Comparison of ENCODE assay signal across 12 mouse cellular contexts in genomic region chr11:107024406-107024805, GRCm38 (mm10). TPM values are rescaled to one million over a fixed set of nuclear protein-coding genes. Genes with fewer than 3 reads are reported as not detected.
DNase-seq lines count a peak whose midpoint lies in the region; ATAC-seq and TF ChIP-seq lines count a peak whose summit lies in the region.
"Had no signal": no experiment of that assay in that cellular context is flagged by ENCODE, and none has a peak within 500 bp of the region (broad histone marks: within the 10 kb centered on the region; RNA-seq: fewer than 3 reads in every experiment).

No protein-coding gene starts in this region.

- 0 out of 2 replicates have a peak overlapping the region, but pooled peaks have one; percentile 15 for H3K4me2 ChIP-seq in hindbrain, embryonic 11.5 days (replicated peaks; ENCODE audit: low read depth, low read length)
- H3K4me2 ChIP-seq in midbrain, embryonic 12.5 days (replicated peaks), result peak overlapping the region; percentile 91

- peaks cover 34% of the 10 kb centered on the region for H3K27me3 ChIP-seq in E14TG2a.4 (ENCODE audit: insufficient read depth, low read length)
- no peaks in the 10 kb centered on the region for H3K27me3 ChIP-seq in hindbrain, embryonic 11.5 days (ENCODE audit: control insufficient read depth, insufficient read depth, low read length)
- H3K27me3 ChIP-seq in midbrain, embryonic 12.5 days, result peaks cover 23% of the 10 kb centered on the region; the same call in 1 of the 2 replicates

- peak; percentile 83 for DNase-seq in heart, adult 11 months
- no peak for DNase-seq in heart, adult 18-20 months
- no peak for DNase-seq in hindbrain, embryonic 11.5 days (ENCODE audit: low spot score)
- no peak for DNase-seq in urinary bladder, adult 2 months (ENCODE audit: low spot score)
- no peak for DNase-seq in testis, postnatal 14 days (ENCODE audit: low spot score)
- no peak for DNase-seq in frontal cortex, postnatal 25 days (ENCODE audit: low spot score in 2 of 2)
- DNase-seq: cerebellum, adult 9-10 months; heart, postnatal 14 days; layer of hippocampus, postnatal 36 days had no signal

- H3K9ac ChIP-seq in hindbrain, embryonic 11.5 days (ENCODE audit: low read depth, low read length), result no peak overlapping the region
- no peak overlapping the region for H3K9ac ChIP-seq in midbrain, embryonic 12.5 days (replicated peaks)
- H3K9ac ChIP-seq: liver, embryonic 15.5 days had no signal

- peak overlapping the region; percentile 73; the same call in 1 of the 2 replicates for H3K4me3 ChIP-seq in E14TG2a.4 (replicated peaks; ENCODE audit: low read length)
- no peak overlapping the region for H3K4me3 ChIP-seq in hindbrain, embryonic 11.5 days (ENCODE audit: low read depth, low read length)
- H3K4me3 ChIP-seq in midbrain, embryonic 12.5 days, result peak overlapping the region; percentile 50; the same call in 1 of the 2 replicates
- H3K4me3 ChIP-seq: liver, embryonic 15.5 days had no signal

- H3K9me3 ChIP-seq in E14TG2a.4 (ENCODE audit: low read length), result no peaks in the 10 kb centered on the region
- no peaks in the 10 kb centered on the region for H3K9me3 ChIP-seq in hindbrain, embryonic 11.5 days (ENCODE audit: control insufficient read depth, low read length)
- no peaks in the 10 kb centered on the region for H3K9me3 ChIP-seq in midbrain, embryonic 12.5 days
- H3K9me3 ChIP-seq: liver, embryonic 15.5 days had no signal

- no peak overlapping the region for H3K27ac ChIP-seq in hindbrain, embryonic 11.5 days (ENCODE audit: low read depth, low read length)
- no peak overlapping the region for H3K27ac ChIP-seq in midbrain, embryonic 12.5 days (replicated peaks)
- H3K27ac ChIP-seq: liver, embryonic 15.5 days had no signal

- no peaks in the 10 kb centered on the region for H3K36me3 ChIP-seq in E14TG2a.4 (ENCODE audit: insufficient read depth, low read length)
- H3K36me3 ChIP-seq in hindbrain, embryonic 11.5 days (ENCODE audit: control insufficient read depth, insufficient read depth, low read length), result no peaks in the 10 kb centered on the region
- no peaks in the 10 kb centered on the region for H3K36me3 ChIP-seq in midbrain, embryonic 12.5 days
- H3K36me3 ChIP-seq: liver, embryonic 15.5 days had no signal

- no peak for ATAC-seq in hindbrain, embryonic 11.5 days (ENCODE audit: low FRiP score)
- ATAC-seq in midbrain, embryonic 12.5 days (ENCODE audit: low FRiP score, low read depth), result no peak

- 73% methylated on average over 4 of the region's 4 CpGs for WGBS in hindbrain, embryonic 11.5 days
- 62% methylated on average over 4 of the region's 4 CpGs for WGBS in midbrain, embryonic 12.5 days

- no peak for TF ChIP-seq CTCF in E14TG2a.4 (conservative IDR thresholded peaks at IDR 0.05; ENCODE audit: low read length)

- H3K4me1 ChIP-seq in E14TG2a.4 (replicated peaks; ENCODE audit: low read depth, low read length), result peaks cover 69% of the 10 kb centered on the region
- H3K4me1 ChIP-seq in hindbrain, embryonic 11.5 days (replicated peaks; ENCODE audit: control insufficient read depth, insufficient read depth, low read length), result peaks cover 7% of the 10 kb centered on the region; the same call in 1 of the 2 replicates
- H3K4me1 ChIP-seq in midbrain, embryonic 12.5 days, result peaks cover 35% of the 10 kb centered on the region

RNA-seq across cellular contexts. Expression of gene 1810010H24Rik, which starts 1.1 kb away (rescaled TPM):
- total RNA-seq in heart, adult 18-20 months (2021), result 1 to 10 TPM; 1.4 to 3.7 TPM
- 2.7 and 3.3 TPM in 2 replicates for polyA plus RNA-seq in hindbrain, embryonic 11.5 days (2014; fragmentation: Nextera tagmentation; extraction: Ambion mirVana)
- 3.4 and 3.8 TPM in 2 replicates for polyA plus RNA-seq in midbrain, embryonic 12.5 days (2016; fragmentation: Nextera tagmentation; extraction: Ambion mirVana)
- polyA plus RNA-seq in urinary bladder, adult 2 months (2012; rRNA removed), result 3.5 and 4.3 TPM in 2 replicates

RNA-seq across cellular contexts. Expression of gene Kpna2, which starts 25.1 kb away (rescaled TPM):
- 10 to 100 TPM; 70.1 to 72.1 TPM for total RNA-seq in heart, adult 18-20 months (2021)
- 581 and 643 TPM in 2 replicates for polyA plus RNA-seq in hindbrain, embryonic 11.5 days (2014; fragmentation: Nextera tagmentation; extraction: Ambion mirVana)
- polyA plus RNA-seq in midbrain, embryonic 12.5 days (2016; fragmentation: Nextera tagmentation; extraction: Ambion mirVana), result 491 and 516 TPM in 2 replicates
- polyA plus RNA-seq in urinary bladder, adult 2 months (2012; rRNA removed), result 30.8 and 37.6 TPM in 2 replicates

Comparison
In these comparisons a context has a peak if more than half of its experiments do, and no peak if none do; other contexts are left out.
1. RNA of gene Kpna2, which starts 25.1 kb away (polyA plus RNA-seq): 581 to 643 TPM in hindbrain, embryonic 11.5 days and 491 to 516 TPM in midbrain, embryonic 12.5 days; 30.8 to 37.6 TPM in urinary bladder, adult 2 months; every median in the first group is over 10 times any median in the second.